Mouse (Mus musculus) hindbrain, embryonic 15.5 days (tissue): Measurements from ENCODE around the gene Lancl1. TPM values are rescaled to one million over a fixed set of nuclear protein-coding genes. Genes with fewer than 3 reads are reported as not detected.

Source experiments
- ATAC-seq: fragments of 200-750 bp; cut with Nextera tagmentation; 2 replicates; pipeline ENCODE4 v1.8.0; 2017; ENCODE audit warnings: low read depth, moderate number of reproducible peaks, moderate TSS enrichment; ENCODE audit not compliant: low FRiP score
- H3K27ac ChIP-seq: fragments of 300-500 bp; sonication (generic); replicated peaks from 2 replicates; pipeline ENCODE4 v1.5.1; 2015; ENCODE audit warnings: mild to moderate bottlenecking, inconsistent platforms
- H3K27me3 ChIP-seq: fragments of 300-500 bp; sonication (generic); 2 replicates; pipeline ENCODE4 v1.6.1; 2015; ENCODE audit warnings: control low read depth, inconsistent platforms
- H3K36me3 ChIP-seq: fragments of 300-500 bp; sonication (generic); 2 replicates; pipeline ENCODE4 v1.6.1; 2015; ENCODE audit warnings: control low read depth, inconsistent platforms
- H3K4me1 ChIP-seq: fragments of 300-500 bp; sonication (generic); replicated peaks from 2 replicates; pipeline ENCODE4 v1.6.1; 2015; ENCODE audit warnings: control low read depth, inconsistent platforms
- H3K4me2 ChIP-seq: fragments of 300-500 bp; sonication (generic); 2 replicates; pipeline ENCODE4 v1.6.1; 2015; ENCODE audit warnings: moderate library complexity, mild to moderate bottlenecking, inconsistent platforms
- H3K4me3 ChIP-seq: fragments of 300-500 bp; sonication (generic); 2 replicates; pipeline ENCODE4 v1.5.1; 2015; ENCODE audit warnings: mild to moderate bottlenecking, inconsistent platforms
- H3K9ac ChIP-seq: fragments of 300-500 bp; sonication (generic); 2 replicates; pipeline ENCODE4 v1.6.1; 2015; ENCODE audit warnings: inconsistent platforms
- H3K9me3 ChIP-seq: fragments of 300-500 bp; sonication (generic); 2 replicates; pipeline ENCODE4 v1.6.1; 2016; ENCODE audit warnings: control low read depth, inconsistent platforms
- WGBS: fragments of 180-500 bp; shearing (Covaris S2); methylation state at CpG from one replicate; pipeline ENCODE4 v1.1.7; 2015; 5-methylcytosine and 5-hydroxymethylcytosine counted together
- polyA plus RNA-seq: library from polyadenylated mRNA; unstranded; fragments of >200 nt; fragmentation: Nextera tagmentation; extraction: Ambion mirVana; gene quantifications from 2 replicates; pipeline ENCODE4 v1.2.1, GENCODE M21; 2015

Gene Lancl1
- polyA plus RNA-seq, 1 experiment from 2014 or later, result 186 TPM

- H3K9ac ChIP-seq, result no peak overlapping the region
- H3K27ac ChIP-seq, result no peak overlapping the region
- H3K4me1 ChIP-seq, result peaks cover 7% of the 10 kb centered on the region; the same call in 1 of the 2 replicates
- no peaks in the 10 kb centered on the region for H3K9me3 ChIP-seq
- H3K27me3 ChIP-seq, result no peaks in the 10 kb centered on the region
- ATAC-seq, result peak; percentile 54
- no peak overlapping the region for H3K4me3 ChIP-seq
- WGBS, result 58% methylated on average over 3 of the region's 3 CpGs
- peaks cover 57% of the 10 kb centered on the region for H3K36me3 ChIP-seq
- H3K4me2 ChIP-seq, result no peak overlapping the region
Observed at GRCm38 (mm10) chr1:67003699-67004098, 35.0 kb downstream of the Lancl1 start.

GRCm38 (mm10) chr1:67002226-67002625 lies 36.4 kb downstream of the Lancl1 start:
- H3K9ac ChIP-seq, result no peak overlapping the region
- H3K4me1 ChIP-seq, result peaks cover 9% of the 10 kb centered on the region; the same call in 1 of the 2 replicates
- H3K36me3 ChIP-seq, result peaks cover 49% of the 10 kb centered on the region
- H3K9me3 ChIP-seq, result no peaks in the 10 kb centered on the region
- 80% methylated on average over 6 of the region's 6 CpGs for WGBS
- no peak overlapping the region for H3K27ac ChIP-seq
- no peak overlapping the region for H3K4me3 ChIP-seq
- no peaks in the 10 kb centered on the region for H3K27me3 ChIP-seq
- H3K4me2 ChIP-seq, result no peak overlapping the region
- no peak for ATAC-seq

- Histone ChIP-seq H3K9me3 (no peaks in the 10 kb centered on the region), H3K4me3 (no peak overlapping the region), H3K36me3 (peaks cover 43% of the 10 kb centered on the region), H3K4me2 (no peak overlapping the region), H3K9ac (no peak overlapping the region), H3K27ac (no peak overlapping the region), H3K27me3 (no peaks in the 10 kb centered on the region), H3K4me1 (peaks cover 9% of the 10 kb centered on the region; the same call in 1 of the 2 replicates)
- 90% methylated on average over 1 of the region's 1 CpGs for WGBS
- no peak for ATAC-seq
Observed at GRCm38 (mm10) chr1:67001367-67001766, 37.3 kb downstream of the Lancl1 start.

GRCm38 (mm10) chr1:67000484-67000883 lies 38.2 kb downstream of the Lancl1 start:
- ATAC-seq, result no peak
- H3K4me3 ChIP-seq, result no peak overlapping the region
- no peak overlapping the region for H3K4me2 ChIP-seq
- no peaks in the 10 kb centered on the region for H3K27me3 ChIP-seq
- H3K9me3 ChIP-seq, result no peaks in the 10 kb centered on the region
- 87% methylated on average over 3 of the region's 3 CpGs for WGBS
- no peak overlapping the region for H3K9ac ChIP-seq
- H3K36me3 ChIP-seq, result peaks cover 34% of the 10 kb centered on the region
- H3K27ac ChIP-seq, result no peak overlapping the region
- peaks cover 9% of the 10 kb centered on the region; the same call in 1 of the 2 replicates for H3K4me1 ChIP-seq

GRCm38 (mm10) chr1:66998601-66999000 lies 40.1 kb downstream of the Lancl1 start:
- peaks cover 16% of the 10 kb centered on the region for H3K36me3 ChIP-seq
- ATAC-seq, result no peak
- H3K27ac ChIP-seq, result peak overlapping the region; percentile 36; the same call in 1 of the 2 replicates

GRCm38 (mm10) chr1:66998188-66998587 lies 40.5 kb downstream of the Lancl1 start:
- Histone ChIP-seq H3K4me2 (no peak overlapping the region), H3K4me1 (peaks cover 9% of the 10 kb centered on the region; the same call in 1 of the 2 replicates), H3K27ac (no peak overlapping the region), H3K4me3 (no peak overlapping the region), H3K36me3 (peaks cover 12% of the 10 kb centered on the region), H3K27me3 (no peaks in the 10 kb centered on the region), H3K9ac (no peak overlapping the region), H3K9me3 (no peaks in the 10 kb centered on the region)
- 98% methylated on average over 4 of the region's 4 CpGs for WGBS
- no peak for ATAC-seq

More at GRCm38 (mm10) chr1:66998601-66999000, 40.1 kb downstream of the Lancl1 start:
- no peaks in the 10 kb centered on the region for H3K9me3 ChIP-seq
- H3K4me2 ChIP-seq, result no peak overlapping the region
- H3K4me1 ChIP-seq, result peaks cover 9% of the 10 kb centered on the region; the same call in 1 of the 2 replicates
- H3K4me3 ChIP-seq, result no peak overlapping the region
- no peak overlapping the region for H3K9ac ChIP-seq
- H3K27me3 ChIP-seq, result no peaks in the 10 kb centered on the region
- 57% methylated on average over 1 of the region's 1 CpGs for WGBS

- Histone ChIP-seq H3K27ac (no peak overlapping the region), H3K27me3 (no peaks in the 10 kb centered on the region), H3K36me3 (no peaks in the 10 kb centered on the region), H3K4me3 (no peak overlapping the region), H3K4me2 (no peak overlapping the region), H3K4me1 (peaks cover 9% of the 10 kb centered on the region; the same call in 1 of the 2 replicates), H3K9me3 (no peaks in the 10 kb centered on the region), H3K9ac (no peak overlapping the region)
- ATAC-seq, result no peak
- WGBS, result 84% methylated on average over 2 of the region's 2 CpGs
Observed at GRCm38 (mm10) chr1:66996819-66997218, 41.9 kb downstream of the Lancl1 start.

GRCm38 (mm10) chr1:66992764-66993163 lies 45.9 kb downstream of the Lancl1 start:
- Histone ChIP-seq H3K36me3 (no peaks in the 10 kb centered on the region), H3K4me2 (no peak overlapping the region), H3K9ac (no peak overlapping the region), H3K27me3 (no peaks in the 10 kb centered on the region), H3K4me1 (peaks cover 4% of the 10 kb centered on the region), H3K4me3 (no peak overlapping the region), H3K27ac (no peak overlapping the region), H3K9me3 (no peaks in the 10 kb centered on the region)
- ATAC-seq, result peak; percentile 27; the same call in 1 of the 2 replicates

GRCm38 (mm10) chr1:66987558-66988190 lies 51.0 kb downstream of the Lancl1 start:
- Histone ChIP-seq H3K4me2 (peak overlapping the region; percentile 32), H3K4me1 (peaks cover 10% of the 10 kb centered on the region), H3K9ac (no peak overlapping the region), H3K27me3 (no peaks in the 10 kb centered on the region), H3K27ac (peak overlapping the region; percentile 40), H3K9me3 (no peaks in the 10 kb centered on the region), H3K36me3 (no peaks in the 10 kb centered on the region), H3K4me3 (no peak overlapping the region)
- 56% methylated on average over 18 of the region's 18 CpGs for WGBS
- peak; percentile 49; the same call in 1 of the 2 replicates for ATAC-seq

GRCm38 (mm10) chr1:66985906-66986305 lies 52.8 kb downstream of the Lancl1 start:
- peaks cover 10% of the 10 kb centered on the region for H3K4me1 ChIP-seq
- no peak for ATAC-seq
- H3K4me2 ChIP-seq, result no peak overlapping the region
- no peak overlapping the region for H3K4me3 ChIP-seq
- no peaks in the 10 kb centered on the region for H3K27me3 ChIP-seq
- H3K9me3 ChIP-seq, result no peaks in the 10 kb centered on the region
- H3K36me3 ChIP-seq, result no peaks in the 10 kb centered on the region
- WGBS, result 71% methylated on average over 4 of the region's 4 CpGs
- H3K9ac ChIP-seq, result no peak overlapping the region
- H3K27ac ChIP-seq, result no peak overlapping the region

- no peak overlapping the region for H3K4me3 ChIP-seq
- no peaks in the 10 kb centered on the region for H3K9me3 ChIP-seq
- H3K4me1 ChIP-seq, result peaks cover 10% of the 10 kb centered on the region
- WGBS, result 57% methylated on average over 7 of the region's 7 CpGs
- H3K4me2 ChIP-seq, result no peak overlapping the region
- no peak for ATAC-seq
- H3K9ac ChIP-seq, result no peak overlapping the region
- H3K36me3 ChIP-seq, result no peaks in the 10 kb centered on the region
- no peaks in the 10 kb centered on the region for H3K27me3 ChIP-seq
- no peak overlapping the region for H3K27ac ChIP-seq
Observed at GRCm38 (mm10) chr1:66985129-66985698, 53.5 kb downstream of the Lancl1 start.

GRCm38 (mm10) chr1:66980129-66980528 lies 58.5 kb downstream of the Lancl1 start:
- H3K9ac ChIP-seq, result no peak overlapping the region
- no peak for ATAC-seq
- 89% methylated on average over 1 of the region's 1 CpGs for WGBS
- H3K27me3 ChIP-seq, result no peaks in the 10 kb centered on the region
- no peak overlapping the region for H3K4me3 ChIP-seq
- H3K4me2 ChIP-seq, result no peak overlapping the region
- H3K4me1 ChIP-seq, result no peaks in the 10 kb centered on the region
- no peak overlapping the region for H3K27ac ChIP-seq
- H3K36me3 ChIP-seq, result no peaks in the 10 kb centered on the region
- H3K9me3 ChIP-seq, result no peaks in the 10 kb centered on the region
